Mouse (Mus musculus) T-helper 17 cell (primary cell): ENCODE measurements around the gene Bag6.

Experiments
- in situ Hi-C, 2 experiments: fragments of 300-600 bp; cut with MboI, MseI; formaldehyde crosslinking; loops; 1 replicate in 1 of 2; 2 replicates in 1 of 2; pipeline ENCODE4 v1.15.1; 2025; ENCODE audit warnings: high pct_unique_total_duplicates in 2 of 2

Gene Bag6

GRCm38 (mm10) chr17:35146139-35146538 is 11.2 kb downstream of the Bag6 start:
- in situ Hi-C loops, result no loop called here

- in situ Hi-C loops, result no loop called here
These were observed 12.4 kb downstream of the Bag6 start for GRCm38 (mm10) chr17:35147348-35147747.

GRCm38 (mm10) chr17:35147922-35148639 is 13.1 kb downstream of the Bag6 start:
- in situ Hi-C loops, result no loop called here

- in situ Hi-C loops, result no loop called here
These were observed 17.1 kb downstream of the Bag6 start for GRCm38 (mm10) chr17:35152121-35152520.

- in situ Hi-C loops, result no loop called here
These were observed 18.1 kb downstream of the Bag6 start for GRCm38 (mm10) chr17:35153077-35153476.

- in situ Hi-C loops, result no loop called here
These were observed 19.0 kb downstream of the Bag6 start for GRCm38 (mm10) chr17:35153931-35154330.

GRCm38 (mm10) chr17:35154616-35155015 is 19.6 kb downstream of the Bag6 start:
- in situ Hi-C loops, result no loop called here

GRCm38 (mm10) chr17:35155451-35155850 is 20.5 kb downstream of the Bag6 start:
- in situ Hi-C loops, result no loop called here

- in situ Hi-C loops, result no loop called here
These were observed 21.7 kb downstream of the Bag6 start for GRCm38 (mm10) chr17:35156461-35157200.

- in situ Hi-C loops, result no loop called here
These were observed 22.3 kb downstream of the Bag6 start for GRCm38 (mm10) chr17:35157254-35157653.

GRCm38 (mm10) chr17:35157661-35158175 is 22.7 kb downstream of the Bag6 start:
- in situ Hi-C loops, result no loop called here

GRCm38 (mm10) chr17:35158850-35159593 is 24.0 kb downstream of the Bag6 start:
- in situ Hi-C loops, result no loop called here

- in situ Hi-C loops, result no loop called here
These were observed 24.7 kb downstream of the Bag6 start for GRCm38 (mm10) chr17:35159638-35160037.

GRCm38 (mm10) chr17:35161421-35161820 is 26.4 kb downstream of the Bag6 start:
- in situ Hi-C loops, result no loop called here

GRCm38 (mm10) chr17:35162121-35162520 is 27.1 kb downstream of the Bag6 start:
- in situ Hi-C loops, result no loop called here

GRCm38 (mm10) chr17:35162730-35163129 is 27.8 kb downstream of the Bag6 start:
- in situ Hi-C loops, result no loop called here

GRCm38 (mm10) chr17:35163326-35164081 is 28.5 kb downstream of the Bag6 start:
- in situ Hi-C loops, result no loop called here

- in situ Hi-C loops, result no loop called here
These were observed 29.2 kb downstream of the Bag6 start for GRCm38 (mm10) chr17:35164218-35164567.

GRCm38 (mm10) chr17:35164568-35165450 is 29.8 kb downstream of the Bag6 start, which contains the start of gene Prrc2a:
Gene Prrc2a (minus strand): TSS chr17:35164897.
- in situ Hi-C loops, result no loop called here

GRCm38 (mm10) chr17:35165451-35166155 is 30.6 kb downstream of the Bag6 start:
- in situ Hi-C loops, result no loop called here
